Mouse (Mus musculus): ENCODE results near the gene Pnldc1. TPM values are rescaled to one million over a fixed set of nuclear protein-coding genes. Genes with fewer than 3 reads are reported as not detected.
A peak's percentile ranks its signal among the peaks of the same experiment; 100 is the strongest.

Pnldc1 gene
- total RNA-seq, 1 experiment = 18.7 TPM

DNA sequence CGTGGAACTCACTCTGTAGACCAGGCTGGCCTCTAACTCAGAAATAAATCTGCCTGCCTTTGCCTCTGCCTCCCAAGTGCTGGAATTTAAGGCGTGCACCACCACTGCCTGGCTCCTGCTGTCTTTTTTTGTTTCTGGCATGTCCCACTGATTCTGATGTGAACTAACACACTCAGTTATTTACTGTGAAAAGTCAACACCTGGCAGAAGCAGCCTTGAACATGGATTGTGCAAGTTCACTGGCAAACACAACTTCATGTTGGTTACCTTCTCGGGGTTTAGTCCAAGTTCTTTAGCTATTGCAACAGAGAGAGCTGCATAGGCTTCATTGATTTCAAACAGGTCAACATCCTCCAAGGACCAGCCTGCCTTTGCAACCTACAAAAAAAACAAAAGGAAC is 15.0 kb upstream of the Pnldc1 start:
- Histone ChIP-seq H3K4me3 (ENCODE audit: insufficient read depth in 1 of 2, low read depth in 1 of 2, low read length in 2 of 2, poor library complexity in 1 of 2, severe bottlenecking in 1 of 2) (no peak overlapping the region), H3K4me1 (ENCODE audit: control insufficient read depth in 2 of 2, insufficient read depth in 2 of 2, low read length in 2 of 2, poor library complexity in 1 of 2) (no peaks in the 10 kb centered on the region), H3K36me3 (ENCODE audit: control insufficient read depth, insufficient read depth, low read length, poor library complexity, severe bottlenecking) (peaks cover 40% of the 10 kb centered on the region), H3K27ac (ENCODE audit: insufficient read depth, low read depth, low read length, poor library complexity, severe bottlenecking) (no peak overlapping the region), H3K9ac (ENCODE audit: insufficient read depth, low read depth, low read length, poor library complexity, severe bottlenecking) (no peak overlapping the region), H3K9me3 (ENCODE audit: control insufficient read depth, insufficient read depth, low read depth, low read length) (no peaks in the 10 kb centered on the region)
- TF ChIP-seq HCFC1 (IDR thresholded peaks at IDR 0.05; ENCODE audit: borderline replicate concordance, insufficient read depth, low read length) (no peak), ZC3H11A (IDR thresholded peaks at IDR 0.05; ENCODE audit: borderline replicate concordance, low read depth, low read length) (no peak)
- DNase-seq (ENCODE audit: low read depth, low spot score) = no peak
- in situ Hi-C loops (cut with MboI; ENCODE audit: low sequenced_read_pairs in 2 of 2, unreplicated experiment in 2 of 2) = loop anchor here in 1 of 2 experiments (10.0 kb wide), 1 partner anchor 50 kb away; no protein-coding TSS in a partner anchor

DNA sequence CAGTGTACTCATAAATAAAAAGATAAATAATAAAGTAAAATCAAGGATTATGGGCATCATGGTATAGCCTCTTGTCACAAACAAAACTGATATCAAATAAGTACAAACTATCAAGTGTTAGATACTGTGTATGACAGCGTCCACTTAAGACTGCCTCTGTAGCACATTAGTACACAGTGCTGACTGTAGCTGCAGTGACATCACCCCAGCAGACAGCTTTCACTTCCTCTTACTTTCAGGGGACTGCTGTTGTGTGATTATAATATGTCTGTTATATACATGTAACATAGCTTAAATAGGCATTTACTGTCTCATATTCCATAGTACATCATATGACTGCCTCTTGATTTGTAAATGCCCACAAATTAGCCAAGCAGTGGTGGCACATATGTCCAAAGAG is 11.0 kb upstream of the Pnldc1 start:
- H3K36me3 ChIP-seq (ENCODE audit: control insufficient read depth, insufficient read depth, low read length, poor library complexity, severe bottlenecking) = peaks cover 50% of the 10 kb centered on the region
- H3K4me3 ChIP-seq (ENCODE audit: insufficient read depth in 1 of 2, low read depth in 1 of 2, low read length in 2 of 2, poor library complexity in 1 of 2, severe bottlenecking in 1 of 2) = no peak overlapping the region
- no peak overlapping the region for H3K27ac ChIP-seq (ENCODE audit: insufficient read depth, low read depth, low read length, poor library complexity, severe bottlenecking)
- no peak overlapping the region for H3K9ac ChIP-seq (ENCODE audit: insufficient read depth, low read depth, low read length, poor library complexity, severe bottlenecking)
- no peaks in the 10 kb centered on the region for H3K9me3 ChIP-seq (ENCODE audit: control insufficient read depth, insufficient read depth, low read depth, low read length)
- 0 out of 4 replicates have a peak, but pooled peaks cover 0 to 2% of the 10 kb centered on the region in 2 experiments for H3K4me1 ChIP-seq (ENCODE audit: control insufficient read depth in 2 of 2, insufficient read depth in 2 of 2, low read length in 2 of 2, poor library complexity in 1 of 2)
- TF ChIP-seq ZNF384 (IDR thresholded peaks at IDR 0.05; ENCODE audit: low read depth, low read length) = no peak
- no peak for TF ChIP-seq CHD2 (IDR thresholded peaks at IDR 0.05; ENCODE audit: low read depth, low read length)
- TF ChIP-seq MAFK (IDR thresholded peaks at IDR 0.05; ENCODE audit: insufficient read depth, low read depth, low read length) = no peak
- no peak for TF ChIP-seq ZC3H11A (IDR thresholded peaks at IDR 0.05; ENCODE audit: borderline replicate concordance, low read depth, low read length)
- TF ChIP-seq HCFC1 (IDR thresholded peaks at IDR 0.05; ENCODE audit: borderline replicate concordance, insufficient read depth, low read length) = no peak
- in situ Hi-C loops (cut with MboI; ENCODE audit: low sequenced_read_pairs in 2 of 2, unreplicated experiment in 2 of 2) = loop anchor here in 1 of 2 experiments (10.0 kb wide), 1 partner anchor 54 kb away; no protein-coding TSS in a partner anchor
- DNase-seq (ENCODE audit: low read depth, low spot score) = no peak

DNA sequence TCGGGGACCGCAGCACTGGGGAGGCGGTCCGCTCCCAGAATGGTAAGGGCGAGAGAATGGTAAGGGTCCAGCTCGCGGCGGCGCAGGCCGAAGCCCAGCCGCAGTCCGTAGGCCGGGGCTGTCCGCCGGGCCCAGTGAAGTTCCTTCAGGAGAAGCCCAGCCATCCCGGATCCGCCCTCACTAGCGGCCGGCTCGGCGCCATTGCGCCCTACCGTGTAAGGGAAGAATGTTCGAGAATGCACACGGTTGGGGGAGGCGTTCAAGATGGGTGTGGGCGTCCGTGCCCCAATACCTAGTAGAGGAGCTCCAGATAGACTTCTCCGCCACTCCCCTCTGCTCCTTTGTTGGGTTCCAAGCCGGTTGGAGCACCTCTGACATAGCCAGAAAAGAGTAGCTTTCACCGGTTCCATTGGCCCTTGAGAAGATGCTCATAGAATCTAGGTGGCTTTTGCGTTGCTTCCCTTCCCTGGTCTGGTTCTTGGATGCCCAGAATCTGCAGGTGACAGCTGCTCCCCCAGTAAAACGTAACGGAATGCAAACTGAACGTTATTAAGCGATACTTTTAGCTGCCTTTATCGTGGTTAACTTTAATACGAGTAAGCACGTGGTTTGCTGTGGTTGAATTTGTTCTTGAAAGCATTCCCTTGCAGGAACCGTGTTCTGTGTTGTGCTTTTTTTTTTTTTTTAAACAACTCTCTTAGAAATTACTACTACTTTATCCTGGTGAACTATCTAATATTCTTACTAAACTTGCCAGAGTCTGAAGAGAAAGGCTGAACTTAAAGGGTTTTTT is 6.8 kb upstream of the Pnldc1 start:
- peak overlapping the region; percentile 85 to 90 for H3K4me3 ChIP-seq (ENCODE audit: insufficient read depth in 1 of 2, low read depth in 1 of 2, low read length in 2 of 2, poor library complexity in 1 of 2, severe bottlenecking in 1 of 2)
- peak overlapping the region; percentile 96 for H3K9ac ChIP-seq (ENCODE audit: insufficient read depth, low read depth, low read length, poor library complexity, severe bottlenecking)
- DNase-seq (ENCODE audit: low read depth, low spot score) = peak; percentile 45
- peaks cover 38% of the 10 kb centered on the region for H3K36me3 ChIP-seq (ENCODE audit: control insufficient read depth, insufficient read depth, low read length, poor library complexity, severe bottlenecking)
- no peaks in the 10 kb centered on the region for H3K9me3 ChIP-seq (ENCODE audit: control insufficient read depth, insufficient read depth, low read depth, low read length)
- peak overlapping the region; percentile 85 for H3K27ac ChIP-seq (ENCODE audit: insufficient read depth, low read depth, low read length, poor library complexity, severe bottlenecking)
- TF ChIP-seq HCFC1 (IDR thresholded peaks at IDR 0.05; ENCODE audit: borderline replicate concordance, insufficient read depth, low read length) (no peak), ZC3H11A (IDR thresholded peaks at IDR 0.05; ENCODE audit: borderline replicate concordance, low read depth, low read length) (no peak), ZNF384 (IDR thresholded peaks at IDR 0.05; ENCODE audit: low read depth, low read length) (no peak), MAFK (IDR thresholded peaks at IDR 0.05; ENCODE audit: insufficient read depth, low read depth, low read length) (no peak), CHD2 (IDR thresholded peaks at IDR 0.05; ENCODE audit: low read depth, low read length) (no peak)
- H3K4me1 ChIP-seq (ENCODE audit: control insufficient read depth in 2 of 2, insufficient read depth in 2 of 2, low read length in 2 of 2, poor library complexity in 1 of 2) = peaks cover 2% of the 10 kb centered on the region in 2 experiments; a peak in 1 of 4 replicates
- in situ Hi-C loops (cut with MboI; ENCODE audit: low sequenced_read_pairs in 2 of 2, unreplicated experiment in 2 of 2) = no loop called here

DNA sequence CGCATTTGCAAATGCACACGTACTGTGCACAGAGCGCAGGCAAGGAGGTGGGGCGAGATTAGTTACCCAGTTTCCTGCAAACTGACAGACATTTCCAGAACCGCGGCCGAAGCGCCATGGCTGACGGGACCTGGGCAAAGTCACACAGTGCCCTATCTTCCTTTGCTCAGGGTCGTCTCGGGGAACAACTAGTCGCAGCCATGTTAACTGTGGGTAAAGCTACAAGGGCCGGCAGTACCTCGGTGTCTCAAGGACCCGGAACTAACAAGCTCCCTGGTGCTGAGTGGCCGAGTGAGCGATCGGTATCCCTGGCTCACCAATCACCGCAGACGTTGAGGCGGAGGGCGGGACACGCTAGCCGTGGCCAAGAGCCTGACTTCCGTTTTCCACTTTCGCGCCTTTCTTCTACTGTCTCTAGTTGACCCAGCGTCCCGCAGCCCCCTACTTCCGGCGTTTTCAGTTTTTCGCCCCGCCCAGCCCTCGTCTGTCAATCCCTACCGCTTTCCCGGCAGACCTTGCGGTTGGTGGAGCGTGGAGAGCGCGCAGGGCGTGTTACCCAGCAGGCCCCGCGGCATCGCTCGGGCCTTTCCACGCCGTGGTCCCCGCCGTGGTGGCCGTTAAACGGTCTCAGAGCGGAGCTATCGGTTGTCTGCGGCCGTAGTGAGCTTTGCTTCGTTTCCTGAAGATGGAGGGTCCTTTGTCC is 6.0 kb upstream of the Pnldc1 start, which contains the start of gene Mrpl18:
TSS of gene Mrpl18 (minus strand) at position 465 of the 703 bp plus-strand sequence.
- in situ Hi-C loops (cut with MboI; ENCODE audit: low sequenced_read_pairs in 2 of 2, unreplicated experiment in 2 of 2) = no loop called here
- no peak for TF ChIP-seq ZNF384 (IDR thresholded peaks at IDR 0.05; ENCODE audit: low read depth, low read length)
- TF ChIP-seq HCFC1 (IDR thresholded peaks at IDR 0.05; ENCODE audit: borderline replicate concordance, insufficient read depth, low read length) = peak; percentile 79
- peak; percentile 74; the same call in 1 of the 2 replicates for TF ChIP-seq CHD2 (IDR thresholded peaks at IDR 0.05; ENCODE audit: low read depth, low read length)
- TF ChIP-seq ZC3H11A (IDR thresholded peaks at IDR 0.05; ENCODE audit: borderline replicate concordance, low read depth, low read length) = no peak
- no peak for TF ChIP-seq MAFK (IDR thresholded peaks at IDR 0.05; ENCODE audit: insufficient read depth, low read depth, low read length)
- peak within 1 kb of the TSS; percentile 96 for H3K9ac ChIP-seq (ENCODE audit: insufficient read depth, low read depth, low read length, poor library complexity, severe bottlenecking)
- H3K27ac ChIP-seq (ENCODE audit: insufficient read depth, low read depth, low read length, poor library complexity, severe bottlenecking) = peak within 1 kb of the TSS; percentile 85
- H3K36me3 ChIP-seq (ENCODE audit: control insufficient read depth, insufficient read depth, low read length, poor library complexity, severe bottlenecking) = peaks cover 33% of the 10 kb centered on the region
- DNase-seq (ENCODE audit: low read depth, low spot score) = peak; percentile 98
- H3K4me3 ChIP-seq (ENCODE audit: insufficient read depth in 1 of 2, low read depth in 1 of 2, low read length in 2 of 2, poor library complexity in 1 of 2, severe bottlenecking in 1 of 2) = peak within 1 kb of the TSS; percentile 87 to 98
- H3K9me3 ChIP-seq (ENCODE audit: control insufficient read depth, insufficient read depth, low read depth, low read length) = no peaks in the 10 kb centered on the region
- H3K4me1 ChIP-seq (ENCODE audit: control insufficient read depth in 2 of 2, insufficient read depth in 2 of 2, low read length in 2 of 2, poor library complexity in 1 of 2) = peaks cover 2% of the 10 kb centered on the region in 2 experiments; a peak in 1 of 4 replicates

All from ES-E14 (cell line).